Mouse (Mus musculus) G1E (cell line): ENCODE results near the gene Shroom3.

ENCODE experiments used
- CTCF ChIP-seq: IDR thresholded peaks from 2 replicates; pipeline ENCODE4 v1.5.1; 2012; ENCODE audit warnings: low read depth, low read length, inconsistent platforms, mixed read lengths
- GATA1 ChIP-seq: IDR thresholded peaks from 2 replicates; pipeline ENCODE4 v1.6.1; 2012; ENCODE audit warnings: borderline replicate concordance, low read length, inconsistent platforms, mixed read lengths
- POLR2AphosphoS5 ChIP-seq: IDR thresholded peaks from 2 replicates; pipeline ENCODE4 v1.6.1; 2012; ENCODE audit warnings: low read depth, low read length, inconsistent platforms; ENCODE audit not compliant: insufficient replicate concordance
- TAL1 ChIP-seq: conservative IDR thresholded peaks from 2 replicates; pipeline ENCODE4 v1.6.1; 2012; ENCODE audit warnings: low read depth, low read length, inconsistent platforms, mixed read lengths

DNA sequence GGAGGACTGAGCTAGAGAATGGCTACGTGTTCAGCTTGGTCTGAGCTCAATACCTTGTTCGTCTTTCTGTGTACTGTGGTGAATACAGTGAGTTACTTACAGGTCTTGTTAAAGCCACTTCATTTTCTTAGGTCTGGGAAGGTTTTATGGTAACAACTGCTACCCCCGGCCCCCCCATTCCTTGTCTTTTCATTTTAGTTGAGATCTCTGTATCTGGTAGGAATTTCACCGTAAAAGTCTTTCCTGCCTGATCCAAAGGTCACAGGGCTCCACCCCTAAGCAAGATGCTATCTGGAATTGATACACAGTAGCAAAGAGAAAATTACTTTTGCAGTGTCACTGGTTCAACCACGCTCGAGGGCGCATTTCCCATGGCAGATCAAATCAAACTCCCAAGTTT is 218.6 kb downstream of the Shroom3 start:
- TF ChIP-seq CTCF, result no peak
- TF ChIP-seq POLR2AphosphoS5, result no peak
- no peak for TF ChIP-seq TAL1
- TF ChIP-seq GATA1, result no peak
